Mouse (Mus musculus) midbrain, embryonic 12.5 days (tissue): ENCODE results near the gene Per1. TPM values are rescaled to one million over a fixed set of nuclear protein-coding genes. Genes with fewer than 3 reads are reported as not detected.
A peak's percentile ranks its signal among the peaks of the same experiment; 100 is the strongest.

Experiments used
- ATAC-seq: fragments of 200-750 bp; cut with Nextera tagmentation; 2 replicates; pipeline ENCODE4 v1.8.0; 2017; ENCODE audit warnings: low read depth, moderate TSS enrichment, moderate library complexity; ENCODE audit not compliant: low FRiP score
- H3K27ac ChIP-seq: fragments of 300-500 bp; sonication (generic); replicated peaks from 2 replicates; pipeline ENCODE4 v1.5.1; 2016; ENCODE audit warnings: mild to moderate bottlenecking
- H3K27me3 ChIP-seq: fragments of 300-500 bp; sonication (generic); 2 replicates; pipeline ENCODE4 v1.6.1; 2016; ENCODE audit warnings: mild to moderate bottlenecking
- H3K36me3 ChIP-seq: fragments of 300-500 bp; sonication (generic); 2 replicates; pipeline ENCODE4 v1.6.1; 2016
- H3K4me1 ChIP-seq: fragments of 300-500 bp; sonication (generic); 2 replicates; pipeline ENCODE4 v1.6.1; 2016
- H3K4me2 ChIP-seq: fragments of 300-500 bp; sonication (generic); replicated peaks from 2 replicates; pipeline ENCODE4 v1.6.1; 2016; ENCODE audit warnings: mild to moderate bottlenecking, moderate library complexity
- H3K4me3 ChIP-seq: fragments of 300-500 bp; sonication (generic); 2 replicates; pipeline ENCODE4 v1.5.1; 2016; ENCODE audit warnings: mild to moderate bottlenecking
- H3K9ac ChIP-seq: fragments of 300-500 bp; sonication (generic); replicated peaks from 2 replicates; pipeline ENCODE4 v1.6.1; 2016; ENCODE audit warnings: mild to moderate bottlenecking, moderate library complexity
- H3K9me3 ChIP-seq: fragments of 300-500 bp; sonication (generic); 2 replicates; pipeline ENCODE4 v1.6.1; 2016; ENCODE audit warnings: mild to moderate bottlenecking
- WGBS: fragments of 180-500 bp; shearing (Covaris S2); methylation state at CpG from one replicate; pipeline ENCODE4 v1.1.7; 2016; 5-methylcytosine and 5-hydroxymethylcytosine counted together
- polyA plus RNA-seq: library from polyadenylated mRNA; unstranded; fragments of >200 nt; fragmentation: Nextera tagmentation; extraction: Ambion mirVana; gene quantifications from 2 replicates; pipeline ENCODE4 v1.2.1, GENCODE M21; 2016

Gene Per1
- polyA plus RNA-seq, 1 experiment from 2014 or later: 9.8 TPM

GRCm38 (mm10) chr11:69104487-69104886 lies 9.5 kb downstream of the Per1 start:
- H3K4me3 ChIP-seq: no peak overlapping the region
- H3K36me3 ChIP-seq: peaks cover 86% of the 10 kb centered on the region
- H3K4me1 ChIP-seq: peaks cover 14% of the 10 kb centered on the region
- no peak overlapping the region for H3K4me2 ChIP-seq
- 89% methylated on average over 14 of the region's 14 CpGs for WGBS
- ATAC-seq: no peak
- H3K9me3 ChIP-seq: no peaks in the 10 kb centered on the region
- H3K27ac ChIP-seq: no peak overlapping the region
- no peaks in the 10 kb centered on the region for H3K27me3 ChIP-seq
- no peak overlapping the region for H3K9ac ChIP-seq

GRCm38 (mm10) chr11:69105227-69105626 lies 10.2 kb downstream of the Per1 start:
- ATAC-seq: no peak
- H3K4me1 ChIP-seq: peaks cover 8% of the 10 kb centered on the region
- H3K36me3 ChIP-seq: peaks cover 87% of the 10 kb centered on the region
- no peaks in the 10 kb centered on the region for H3K9me3 ChIP-seq
- H3K4me2 ChIP-seq: no peak overlapping the region
- no peaks in the 10 kb centered on the region for H3K27me3 ChIP-seq
- no peak overlapping the region for H3K4me3 ChIP-seq
- no peak overlapping the region for H3K27ac ChIP-seq
- WGBS: 96% methylated on average over 6 of the region's 6 CpGs
- no peak overlapping the region for H3K9ac ChIP-seq

- Histone ChIP-seq H3K27me3 (no peaks in the 10 kb centered on the region), H3K9me3 (no peaks in the 10 kb centered on the region), H3K9ac (no peak overlapping the region), H3K36me3 (peaks cover 87% of the 10 kb centered on the region), H3K4me3 (no peak overlapping the region), H3K27ac (no peak overlapping the region), H3K4me2 (no peak overlapping the region), H3K4me1 (0 out of 2 replicates have a peak, but pooled peaks cover 2% of the 10 kb centered on the region)
- no peak for ATAC-seq
- WGBS: 81% methylated on average over 2 of the region's 2 CpGs
Measured at GRCm38 (mm10) chr11:69105796-69106195, 10.8 kb downstream of the Per1 start.

GRCm38 (mm10) chr11:69106299-69106698 lies 11.3 kb downstream of the Per1 start:
- Histone ChIP-seq H3K27me3 (peaks cover under 1% of the 10 kb centered on the region; the same call in 1 of the 2 replicates), H3K4me2 (no peak overlapping the region), H3K4me1 (peaks cover under 1% of the 10 kb centered on the region; the same call in 1 of the 2 replicates), H3K9ac (no peak overlapping the region), H3K27ac (no peak overlapping the region), H3K36me3 (peaks cover 82% of the 10 kb centered on the region), H3K4me3 (no peak overlapping the region), H3K9me3 (no peaks in the 10 kb centered on the region)
- no peak for ATAC-seq
- 89% methylated on average over 11 of the region's 11 CpGs for WGBS

- H3K27me3 ChIP-seq: peaks cover 6% of the 10 kb centered on the region; the same call in 1 of the 2 replicates
- WGBS: 85% methylated on average over 11 of the region's 11 CpGs
- ATAC-seq: no peak
Measured at GRCm38 (mm10) chr11:69106842-69107241, 11.8 kb downstream of the Per1 start.

GRCm38 (mm10) chr11:69107676-69108075 lies 12.7 kb downstream of the Per1 start:
- H3K9ac ChIP-seq: no peak overlapping the region
- peaks cover 5% of the 10 kb centered on the region; the same call in 1 of the 2 replicates for H3K4me1 ChIP-seq
- WGBS: 93% methylated on average over 11 of the region's 11 CpGs
- no peak overlapping the region for H3K4me2 ChIP-seq
- H3K4me3 ChIP-seq: no peak overlapping the region
- H3K36me3 ChIP-seq: peaks cover 68% of the 10 kb centered on the region
- H3K9me3 ChIP-seq: no peaks in the 10 kb centered on the region
- H3K27me3 ChIP-seq: peaks cover 15% of the 10 kb centered on the region
- ATAC-seq: no peak
- H3K27ac ChIP-seq: no peak overlapping the region

More at GRCm38 (mm10) chr11:69106842-69107241, 11.8 kb downstream of the Per1 start:
- Histone ChIP-seq H3K4me2 (no peak overlapping the region), H3K36me3 (peaks cover 76% of the 10 kb centered on the region), H3K27ac (no peak overlapping the region), H3K4me1 (peaks cover 5% of the 10 kb centered on the region; the same call in 1 of the 2 replicates), H3K4me3 (no peak overlapping the region), H3K9me3 (no peaks in the 10 kb centered on the region), H3K9ac (no peak overlapping the region)

- H3K27ac ChIP-seq: no peak overlapping the region
- no peak for ATAC-seq
- H3K4me2 ChIP-seq: no peak overlapping the region
- peaks cover 18% of the 10 kb centered on the region for H3K27me3 ChIP-seq
- no peak overlapping the region for H3K9ac ChIP-seq
- H3K4me1 ChIP-seq: peaks cover 5% of the 10 kb centered on the region; the same call in 1 of the 2 replicates
- peaks cover 63% of the 10 kb centered on the region for H3K36me3 ChIP-seq
- no peak overlapping the region for H3K4me3 ChIP-seq
- no peaks in the 10 kb centered on the region for H3K9me3 ChIP-seq
- WGBS: 93% methylated on average over 9 of the region's 9 CpGs
Measured at GRCm38 (mm10) chr11:69108223-69108622, 13.2 kb downstream of the Per1 start.

- H3K4me2 ChIP-seq: no peak overlapping the region
- no peaks in the 10 kb centered on the region for H3K9me3 ChIP-seq
- 0 out of 2 replicates have a peak overlapping the region, but pooled peaks have one; percentile 2 for H3K4me3 ChIP-seq
- peaks cover 5% of the 10 kb centered on the region; the same call in 1 of the 2 replicates for H3K4me1 ChIP-seq
- ATAC-seq: no peak
- H3K36me3 ChIP-seq: peaks cover 52% of the 10 kb centered on the region
- H3K27me3 ChIP-seq: peaks cover 25% of the 10 kb centered on the region
- no peak overlapping the region for H3K27ac ChIP-seq
- H3K9ac ChIP-seq: no peak overlapping the region
- WGBS: 87% methylated on average over 13 of the region's 13 CpGs
Measured at GRCm38 (mm10) chr11:69109032-69109900, 14.2 kb downstream of the Per1 start.

GRCm38 (mm10) chr11:69110319-69111046 lies 15.5 kb downstream of the Per1 start:
- no peak overlapping the region for H3K27ac ChIP-seq
- peaks cover 41% of the 10 kb centered on the region for H3K36me3 ChIP-seq
- peaks cover 36% of the 10 kb centered on the region for H3K27me3 ChIP-seq

GRCm38 (mm10) chr11:69111051-69111810 lies 16.2 kb downstream of the Per1 start:
- peak overlapping the region; percentile 52 for H3K4me2 ChIP-seq
- H3K9me3 ChIP-seq: no peaks in the 10 kb centered on the region
- no peak overlapping the region; the same call in 1 of the 2 replicates for H3K9ac ChIP-seq
- no peak for ATAC-seq
- WGBS: 6% methylated on average over 21 of the region's 21 CpGs
- peaks cover 5% of the 10 kb centered on the region; the same call in 1 of the 2 replicates for H3K4me1 ChIP-seq
- H3K4me3 ChIP-seq: peak overlapping the region; percentile 52
- H3K36me3 ChIP-seq: peaks cover 34% of the 10 kb centered on the region
- H3K27ac ChIP-seq: no peak overlapping the region
- peaks cover 40% of the 10 kb centered on the region for H3K27me3 ChIP-seq

More at GRCm38 (mm10) chr11:69110319-69111046, 15.5 kb downstream of the Per1 start:
- Histone ChIP-seq H3K4me3 (peak overlapping the region; percentile 52), H3K9me3 (no peaks in the 10 kb centered on the region), H3K4me2 (peak overlapping the region; percentile 52), H3K9ac (peak overlapping the region; percentile 28; the same call in 1 of the 2 replicates), H3K4me1 (peaks cover 5% of the 10 kb centered on the region; the same call in 1 of the 2 replicates)
- WGBS: 1% methylated on average over 30 of the region's 30 CpGs
- peak; percentile 38; the same call in 1 of the 2 replicates for ATAC-seq

GRCm38 (mm10) chr11:69111865-69112264 lies 16.8 kb downstream of the Per1 start:
- peaks cover 27% of the 10 kb centered on the region for H3K36me3 ChIP-seq
- no peak for ATAC-seq
- H3K9ac ChIP-seq: no peak overlapping the region
- 68% methylated on average over 4 of the region's 4 CpGs for WGBS
- no peak overlapping the region for H3K27ac ChIP-seq
- peak overlapping the region; percentile 52; the same call in 1 of the 2 replicates for H3K4me2 ChIP-seq
- H3K4me3 ChIP-seq: no peak overlapping the region
- peaks cover 6% of the 10 kb centered on the region for H3K4me1 ChIP-seq
- H3K27me3 ChIP-seq: peaks cover 45% of the 10 kb centered on the region
- no peaks in the 10 kb centered on the region for H3K9me3 ChIP-seq
